Mouse (Mus musculus): ENCODE results near the gene Mvp. TPM values are rescaled to one million over a fixed set of nuclear protein-coding genes. Genes with fewer than 3 reads are reported as not detected.

Mvp gene
- polyA plus RNA-seq, 1 experiment from 2014 or later = 58.3 TPM

GRCm38 (mm10) chr7:126955125-126955524, 59.3 kb downstream of the Mvp start:
- Histone ChIP-seq H3K27me3 (replicated peaks) (peaks cover 28% of the 10 kb centered on the region), H3K4me3 (replicated peaks) (no peak overlapping the region), H3K9ac (no peak overlapping the region), H3K36me3 (no peaks in the 10 kb centered on the region), H3K27ac (no peak overlapping the region), H3K4me1 (replicated peaks) (peaks cover 5% of the 10 kb centered on the region; the same call in 1 of the 2 replicates), H3K9me3 (no peaks in the 10 kb centered on the region), H3K4me2 (replicated peaks) (no peak overlapping the region)
- no peak for ATAC-seq
- WGBS = 69% methylated on average over 3 of the region's 3 CpGs

GRCm38 (mm10) chr7:126952646-126953045, 61.8 kb downstream of the Mvp start:
- H3K4me1 ChIP-seq (replicated peaks) = peaks cover 13% of the 10 kb centered on the region
- peaks cover 31% of the 10 kb centered on the region for H3K27me3 ChIP-seq (replicated peaks)
- H3K27ac ChIP-seq = no peak overlapping the region
- no peaks in the 10 kb centered on the region for H3K36me3 ChIP-seq
- ATAC-seq = no peak
- H3K9me3 ChIP-seq = no peaks in the 10 kb centered on the region
- H3K4me2 ChIP-seq (replicated peaks) = no peak overlapping the region; the same call in 1 of the 2 replicates
- no peak overlapping the region for H3K9ac ChIP-seq
- no peak overlapping the region for H3K4me3 ChIP-seq (replicated peaks)
- 1% methylated on average over 8 of the region's 8 CpGs for WGBS

- 23% methylated on average over 4 of the region's 4 CpGs for WGBS
- peaks cover 13% of the 10 kb centered on the region for H3K4me1 ChIP-seq (replicated peaks)
- no peak overlapping the region for H3K27ac ChIP-seq
- ATAC-seq = no peak
- no peaks in the 10 kb centered on the region for H3K9me3 ChIP-seq
- no peaks in the 10 kb centered on the region for H3K36me3 ChIP-seq
- H3K4me3 ChIP-seq (replicated peaks) = no peak overlapping the region
- H3K27me3 ChIP-seq (replicated peaks) = peaks cover 31% of the 10 kb centered on the region
- no peak overlapping the region for H3K9ac ChIP-seq
- H3K4me2 ChIP-seq (replicated peaks) = peak overlapping the region; percentile 24; the same call in 1 of the 2 replicates
Observed at GRCm38 (mm10) chr7:126951741-126952140, 62.7 kb downstream of the Mvp start.

DNA sequence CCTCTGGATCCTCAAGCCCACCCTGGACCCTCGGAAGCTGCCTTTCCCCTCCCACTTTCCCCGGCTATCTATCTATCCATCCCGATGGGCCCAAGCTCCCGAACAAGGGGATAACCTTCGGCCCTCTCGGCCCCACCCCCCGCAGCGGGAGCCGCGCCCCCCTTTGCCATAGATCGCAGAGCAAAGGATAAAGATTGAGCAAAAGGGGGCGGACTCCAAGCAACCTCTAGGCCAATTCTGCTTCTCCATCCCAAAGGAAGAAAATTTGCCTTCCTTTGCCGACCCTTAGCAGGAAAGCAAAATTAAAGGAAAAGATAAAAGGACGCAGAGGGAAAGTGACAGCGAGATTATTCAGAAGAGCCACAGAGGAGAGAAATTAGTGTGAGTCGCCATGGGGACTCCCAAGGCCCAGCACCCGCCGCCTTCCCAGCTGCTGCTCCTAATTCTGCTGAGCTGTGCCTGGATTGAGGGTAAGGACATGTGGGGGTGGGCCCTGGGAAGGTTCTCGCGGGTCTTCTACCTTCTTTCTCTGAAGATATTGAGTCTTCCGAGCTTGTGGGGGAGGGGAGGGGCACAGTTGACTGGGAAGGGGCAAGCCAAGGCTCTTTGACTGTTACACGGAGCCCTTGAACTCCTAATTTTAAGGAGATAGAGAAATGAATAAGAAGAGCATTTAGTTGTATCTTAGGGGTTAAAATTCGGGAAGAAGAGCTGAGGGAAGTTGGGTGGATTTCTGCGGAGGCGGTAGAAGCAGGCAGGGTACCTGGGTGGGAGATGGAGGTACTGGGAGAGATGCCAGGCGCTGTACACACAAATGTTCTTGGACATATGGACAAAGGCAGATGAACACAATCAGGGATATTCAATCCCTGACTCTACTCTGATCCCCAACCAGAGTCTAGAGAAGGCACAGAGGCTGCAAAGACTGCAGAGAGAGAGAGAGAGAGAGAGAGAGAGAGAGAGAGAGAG, 63.5 kb downstream of the Mvp start:
- Histone ChIP-seq H3K4me2 (replicated peaks) (peak overlapping the region; percentile 100), H3K9me3 (no peaks in the 10 kb centered on the region), H3K4me1 (replicated peaks) (peaks cover 13% of the 10 kb centered on the region), H3K27ac (no peak overlapping the region), H3K9ac (no peak overlapping the region), H3K27me3 (replicated peaks) (peaks cover 31% of the 10 kb centered on the region), H3K4me3 (replicated peaks) (peak overlapping the region; percentile 50), H3K36me3 (no peaks in the 10 kb centered on the region)
- WGBS = 8% methylated on average over 26 of the region's 26 CpGs
- ATAC-seq = no peak

GRCm38 (mm10) chr7:126949793-126950646, 64.4 kb downstream of the Mvp start, which contains the start of gene Sez6l2:
Gene Sez6l2, plus strand, starts transcription at chr7:126950563.
- Histone ChIP-seq H3K9ac (peak within 1 kb of the TSS; percentile 37), H3K4me1 (replicated peaks) (peaks cover 13% of the 10 kb centered on the region), H3K4me2 (replicated peaks) (peak within 1 kb of the TSS; percentile 100), H3K27ac (no peak within 1 kb of the TSS), H3K36me3 (0 out of 2 replicates have a peak, but pooled peaks cover 2% of the 10 kb centered on the region), H3K9me3 (no peaks in the 10 kb centered on the region), H3K27me3 (replicated peaks) (peaks cover 31% of the 10 kb centered on the region), H3K4me3 (replicated peaks) (peak within 1 kb of the TSS; percentile 50)
- under 1% methylated on average over 42 of the region's 42 CpGs for WGBS
- ATAC-seq = peak; percentile 92

GRCm38 (mm10) chr7:126949403-126949792, 65.0 kb downstream of the Mvp start, which contains the start of gene Asphd1:
Gene Asphd1, minus strand, starts transcription at chr7:126949582.
- peak within 1 kb of the TSS; percentile 37 for H3K9ac ChIP-seq
- H3K9me3 ChIP-seq = no peaks in the 10 kb centered on the region
- H3K27me3 ChIP-seq (replicated peaks) = peaks cover 31% of the 10 kb centered on the region
- no peak within 1 kb of the TSS for H3K27ac ChIP-seq
- 0 out of 2 replicates have a peak, but pooled peaks cover 4% of the 10 kb centered on the region for H3K36me3 ChIP-seq
- H3K4me3 ChIP-seq (replicated peaks) = peak within 1 kb of the TSS; percentile 50
- WGBS = under 1% methylated on average over 21 of the region's 21 CpGs
- H3K4me1 ChIP-seq (replicated peaks) = peaks cover 13% of the 10 kb centered on the region
- ATAC-seq = no peak; the same call in none of the 2 replicates
- H3K4me2 ChIP-seq (replicated peaks) = peak within 1 kb of the TSS; percentile 100

DNA sequence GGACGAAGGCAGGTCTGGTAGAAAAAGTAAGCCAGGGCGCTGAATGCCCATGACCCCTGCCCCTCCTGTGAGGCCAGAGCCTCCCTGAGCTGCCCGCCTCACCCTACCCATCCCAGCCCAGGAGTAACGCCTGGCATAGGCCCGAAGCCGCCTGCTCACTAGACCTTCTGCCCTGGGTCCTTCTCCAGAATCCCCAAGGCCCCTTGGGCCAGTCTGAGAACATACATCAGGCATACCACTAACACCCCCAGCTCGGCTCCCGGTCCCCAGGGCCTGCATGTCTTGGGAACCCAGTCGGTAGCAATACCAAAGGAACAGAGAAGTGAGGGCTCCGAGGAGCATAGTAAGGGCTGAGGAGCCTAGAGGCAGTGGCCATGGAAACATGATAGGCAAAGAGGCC, 65.8 kb downstream of the Mvp start:
- peaks cover 13% of the 10 kb centered on the region for H3K4me1 ChIP-seq (replicated peaks)
- H3K9me3 ChIP-seq = no peaks in the 10 kb centered on the region
- H3K4me3 ChIP-seq (replicated peaks) = no peak overlapping the region
- no peak overlapping the region for H3K27ac ChIP-seq
- WGBS = 79% methylated on average over 10 of the region's 10 CpGs
- no peak for ATAC-seq
- H3K9ac ChIP-seq = no peak overlapping the region
- H3K27me3 ChIP-seq (replicated peaks) = peaks cover 31% of the 10 kb centered on the region
- 0 out of 2 replicates have a peak, but pooled peaks cover 4% of the 10 kb centered on the region for H3K36me3 ChIP-seq
- 0 out of 2 replicates have a peak overlapping the region, but pooled peaks have one; percentile 100 for H3K4me2 ChIP-seq (replicated peaks)

GRCm38 (mm10) chr7:126946530-126946929, 67.9 kb downstream of the Mvp start:
- Histone ChIP-seq H3K27ac (no peak overlapping the region), H3K4me2 (replicated peaks) (no peak overlapping the region), H3K4me1 (replicated peaks) (peaks cover 13% of the 10 kb centered on the region), H3K4me3 (replicated peaks) (no peak overlapping the region), H3K9ac (no peak overlapping the region), H3K27me3 (replicated peaks) (peaks cover 17% of the 10 kb centered on the region), H3K36me3 (0 out of 2 replicates have a peak, but pooled peaks cover 4% of the 10 kb centered on the region), H3K9me3 (no peaks in the 10 kb centered on the region)
- WGBS = 56% methylated on average over 3 of the region's 3 CpGs
- ATAC-seq = no peak

GRCm38 (mm10) chr7:126941801-126942200, 72.6 kb downstream of the Mvp start:
- Histone ChIP-seq H3K4me3 (replicated peaks) (no peak overlapping the region), H3K9ac (no peak overlapping the region), H3K4me1 (replicated peaks) (no peaks in the 10 kb centered on the region), H3K9me3 (no peaks in the 10 kb centered on the region), H3K27me3 (replicated peaks) (no peaks in the 10 kb centered on the region), H3K27ac (no peak overlapping the region), H3K4me2 (replicated peaks) (no peak overlapping the region), H3K36me3 (peaks cover 4% of the 10 kb centered on the region; the same call in 1 of the 2 replicates)
- WGBS = 79% methylated on average over 5 of the region's 5 CpGs
- ATAC-seq = no peak

- 46% methylated on average over 6 of the region's 6 CpGs for WGBS
- no peak overlapping the region for H3K4me3 ChIP-seq (replicated peaks)
- H3K4me1 ChIP-seq (replicated peaks) = no peaks in the 10 kb centered on the region
- H3K36me3 ChIP-seq = peaks cover 4% of the 10 kb centered on the region; the same call in 1 of the 2 replicates
- ATAC-seq = no peak
- no peak overlapping the region for H3K4me2 ChIP-seq (replicated peaks)
- H3K27ac ChIP-seq = no peak overlapping the region
- H3K9me3 ChIP-seq = no peaks in the 10 kb centered on the region
- H3K9ac ChIP-seq = no peak overlapping the region
- H3K27me3 ChIP-seq (replicated peaks) = no peaks in the 10 kb centered on the region
Observed at GRCm38 (mm10) chr7:126941171-126941570, 73.2 kb downstream of the Mvp start.
